Mouse (Mus musculus): ENCODE data around the gene Ramp3. TPM values are rescaled to one million over a fixed set of nuclear protein-coding genes. Genes with fewer than 3 reads are reported as not detected.

The Ramp3 gene
- total and polyA plus RNA-seq, 3 experiments: 6.0 to 7.6 (median 7.6) TPM

DNA sequence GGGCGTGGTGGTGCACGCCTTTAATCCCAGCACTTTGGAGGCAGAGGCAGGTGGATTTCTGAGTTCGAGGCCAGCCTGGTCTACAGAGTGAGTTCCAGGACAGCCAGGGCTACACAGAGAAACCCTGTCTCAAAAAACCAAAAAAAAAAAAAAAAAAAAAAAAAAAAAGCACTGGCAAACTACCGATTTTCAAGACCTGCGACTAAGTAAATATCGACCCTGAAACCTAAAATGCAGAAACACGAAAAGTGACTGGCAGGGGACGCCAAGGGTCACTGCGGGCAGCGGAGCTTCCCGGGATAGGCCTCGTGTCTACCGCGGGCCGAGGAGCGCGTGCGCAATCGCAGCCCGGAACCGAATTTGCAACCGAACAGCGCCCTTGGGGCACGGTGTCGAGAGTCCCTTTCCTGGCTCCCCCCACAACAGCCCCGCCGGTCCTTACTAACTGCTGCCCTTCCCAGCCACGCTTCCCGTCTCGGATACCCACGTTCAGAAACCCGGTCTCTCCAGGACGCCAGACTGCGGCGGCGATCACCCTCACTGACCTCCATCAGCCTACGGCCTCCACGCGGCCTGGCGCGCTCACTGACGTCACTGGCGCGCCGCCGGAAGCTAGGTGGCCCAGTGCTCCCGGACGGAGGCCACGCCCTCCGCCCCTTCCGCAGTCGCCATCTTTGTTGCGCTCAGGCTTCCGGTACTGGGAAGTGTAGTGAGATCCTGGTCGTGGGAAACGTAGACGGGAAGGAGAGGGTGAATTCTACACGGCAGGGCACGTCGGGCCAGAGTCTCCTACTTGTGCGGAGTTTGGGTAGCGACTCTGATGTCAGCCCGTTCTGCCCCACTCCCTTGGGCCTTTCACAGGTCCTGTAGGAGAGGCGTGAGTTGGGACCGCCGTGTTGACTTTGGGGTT, 32.6 kb upstream of the Ramp3 start, which contains the start of gene Tbrg4:
Gene Tbrg4 (minus strand): TSS at position 590 of the 910 bp plus-strand sequence.
- peak; percentile 87 for TF ChIP-seq EP300 (IDR thresholded peaks at IDR 0.05; ENCODE audit: insufficient read depth, low read depth, low read length)
- no peak for TF ChIP-seq CTCF (IDR thresholded peaks at IDR 0.05)
- TF ChIP-seq POLR2A (IDR thresholded peaks at IDR 0.05; ENCODE audit: insufficient read depth, low read depth, low read length): peak; percentile 98
- H3K4me1 ChIP-seq (ENCODE audit: control insufficient read depth, insufficient read depth, low read length): peaks cover 6% of the 10 kb centered on the region
- under 1% methylated on average over 66 of the region's 66 CpGs for WGBS
- peaks cover 5% of the 10 kb centered on the region for H3K36me3 ChIP-seq (ENCODE audit: control insufficient read depth, insufficient read depth, low read length)
- peaks cover 2% of the 10 kb centered on the region; the same call in 1 of the 2 replicates for H3K79me2 ChIP-seq (replicated peaks; ENCODE audit: control insufficient read depth, insufficient read depth, low read length)
- no peaks in the 10 kb centered on the region for H3K27me3 ChIP-seq (ENCODE audit: control insufficient read depth, insufficient read depth, low read length)
- peak within 1 kb of the TSS; percentile 78 for H3K9ac ChIP-seq (ENCODE audit: low read depth, low read length)
- DNase-seq: peak; percentile 94 to 96
- intact Hi-C loops (cut with DNase I): loop anchor here (2.0 to 10.0 kb wide), 3 partner anchors 79 to 261 kb away; partner anchors contain the start of gene Ccm2
- H3K4me3 ChIP-seq: peak within 1 kb of the TSS; percentile 65
- peak within 1 kb of the TSS; percentile 96 for H3K27ac ChIP-seq

DNA sequence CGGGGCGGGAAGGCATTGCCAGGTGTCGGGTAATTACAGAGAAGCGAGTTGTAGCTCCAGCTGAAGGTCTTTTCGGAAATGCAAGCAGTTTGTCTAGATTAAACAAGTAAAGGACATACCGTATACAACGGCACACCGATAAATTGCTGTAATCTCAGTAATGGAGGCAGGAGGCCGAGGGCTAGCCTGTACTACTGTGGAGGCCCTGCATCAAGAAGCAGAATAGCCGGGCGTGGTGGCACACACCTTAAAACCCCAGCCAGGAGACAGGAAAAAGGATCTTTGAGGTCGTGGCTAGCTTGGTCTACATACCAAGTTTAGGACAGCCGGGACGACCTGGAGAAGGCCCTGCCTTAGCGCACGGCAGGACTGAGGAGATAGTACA, 31.9 kb upstream of the Ramp3 start:
- 9% methylated on average over 16 of the region's 16 CpGs for WGBS
- Histone ChIP-seq H3K4me3 (peak overlapping the region; percentile 65), H3K4me1 (ENCODE audit: control insufficient read depth, insufficient read depth, low read length) (peaks cover 6% of the 10 kb centered on the region), H3K79me2 (replicated peaks; ENCODE audit: control insufficient read depth, insufficient read depth, low read length) (peaks cover 2% of the 10 kb centered on the region; the same call in 1 of the 2 replicates), H3K9ac (ENCODE audit: low read depth, low read length) (peak overlapping the region; percentile 77), H3K27ac (peak overlapping the region; percentile 96), H3K36me3 (ENCODE audit: control insufficient read depth, insufficient read depth, low read length) (peaks cover 5% of the 10 kb centered on the region), H3K27me3 (ENCODE audit: control insufficient read depth, insufficient read depth, low read length) (no peaks in the 10 kb centered on the region)
- intact Hi-C loops (cut with DNase I): loop anchor here (2.0 to 10.0 kb wide), 3 partner anchors 80 to 262 kb away; partner anchors contain the start of gene Ccm2
- DNase-seq: no peak
- TF ChIP-seq CTCF (IDR thresholded peaks at IDR 0.05) (no peak), EP300 (IDR thresholded peaks at IDR 0.05; ENCODE audit: insufficient read depth, low read depth, low read length) (no peak), POLR2A (IDR thresholded peaks at IDR 0.05; ENCODE audit: insufficient read depth, low read depth, low read length) (no peak)

DNA sequence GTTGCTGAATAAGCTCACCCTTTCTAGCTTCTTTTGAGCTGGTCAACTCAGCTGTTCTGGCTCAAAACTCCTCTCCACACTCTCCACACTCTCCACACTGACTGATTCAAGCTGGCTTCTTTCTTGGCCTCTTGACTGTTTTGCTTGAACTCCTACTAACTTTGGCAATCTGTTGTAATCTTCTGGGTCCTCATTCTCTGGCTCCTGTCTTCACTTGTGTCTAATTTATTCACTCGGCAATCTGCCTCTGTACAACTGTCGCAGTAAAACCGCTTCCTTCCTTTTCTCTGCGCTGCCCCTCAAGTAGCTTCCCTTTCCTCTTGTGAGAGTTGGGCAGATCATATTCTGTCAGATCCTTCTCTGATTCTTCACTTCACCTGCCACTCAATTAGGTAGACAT, 30.6 kb upstream of the Ramp3 start:
- Histone ChIP-seq H3K9ac (ENCODE audit: low read depth, low read length) (no peak overlapping the region), H3K79me2 (replicated peaks; ENCODE audit: control insufficient read depth, insufficient read depth, low read length) (peaks cover 2% of the 10 kb centered on the region; the same call in 1 of the 2 replicates), H3K27ac (no peak overlapping the region; the same call in 1 of the 2 replicates), H3K4me1 (ENCODE audit: control insufficient read depth, insufficient read depth, low read length) (peaks cover 6% of the 10 kb centered on the region), H3K4me3 (no peak overlapping the region), H3K27me3 (ENCODE audit: control insufficient read depth, insufficient read depth, low read length) (no peaks in the 10 kb centered on the region), H3K36me3 (ENCODE audit: control insufficient read depth, insufficient read depth, low read length) (peaks cover 5% of the 10 kb centered on the region)
- intact Hi-C loops (cut with DNase I): loop anchor here (2.0 to 10.0 kb wide), 4 partner anchors 81 to 263 kb away; partner anchors contain the start of gene Ccm2
- 57% methylated on average over 4 of the region's 4 CpGs for WGBS
- TF ChIP-seq POLR2A (IDR thresholded peaks at IDR 0.05; ENCODE audit: insufficient read depth, low read depth, low read length) (no peak), EP300 (IDR thresholded peaks at IDR 0.05; ENCODE audit: insufficient read depth, low read depth, low read length) (no peak), CTCF (IDR thresholded peaks at IDR 0.05) (no peak)
- DNase-seq: peak in 1 of 2 experiments; percentile 27

DNA sequence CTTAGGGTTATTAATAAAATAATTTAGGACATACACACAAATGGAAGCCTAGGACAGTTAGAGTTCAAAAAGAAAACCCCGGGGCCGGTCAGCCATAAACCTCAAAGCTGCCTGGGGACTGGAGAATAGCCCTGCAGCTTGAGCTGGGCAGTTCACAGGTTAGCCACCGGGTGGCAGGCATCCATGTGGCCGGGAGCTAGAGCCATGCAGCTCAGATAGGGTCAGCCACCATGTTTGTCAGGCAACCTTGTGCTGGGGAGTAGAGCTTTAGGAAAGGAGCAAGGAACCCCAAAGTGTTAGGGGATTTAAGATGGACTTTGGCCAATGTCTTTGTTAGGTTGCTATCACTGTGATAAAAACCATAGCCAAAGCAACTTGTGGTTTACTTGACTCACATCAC, 29.8 kb upstream of the Ramp3 start:
- Histone ChIP-seq H3K4me1 (ENCODE audit: control insufficient read depth, insufficient read depth, low read length) (peaks cover 5% of the 10 kb centered on the region), H3K27me3 (ENCODE audit: control insufficient read depth, insufficient read depth, low read length) (no peaks in the 10 kb centered on the region), H3K36me3 (ENCODE audit: control insufficient read depth, insufficient read depth, low read length) (no peaks in the 10 kb centered on the region), H3K27ac (no peak overlapping the region), H3K9ac (ENCODE audit: low read depth, low read length) (no peak overlapping the region), H3K79me2 (replicated peaks; ENCODE audit: control insufficient read depth, insufficient read depth, low read length) (peaks cover 2% of the 10 kb centered on the region; the same call in 1 of the 2 replicates), H3K4me3 (no peak overlapping the region)
- peak; percentile 34 to 55 for DNase-seq
- 35% methylated on average over 4 of the region's 4 CpGs for WGBS
- TF ChIP-seq CTCF (IDR thresholded peaks at IDR 0.05): peak; percentile 78
- no peak for TF ChIP-seq POLR2A (IDR thresholded peaks at IDR 0.05; ENCODE audit: insufficient read depth, low read depth, low read length)
- intact Hi-C loops (cut with DNase I): loop anchor here (2.0 to 10.0 kb wide), 3 partner anchors 101 to 264 kb away; no protein-coding TSS in a partner anchor

DNA sequence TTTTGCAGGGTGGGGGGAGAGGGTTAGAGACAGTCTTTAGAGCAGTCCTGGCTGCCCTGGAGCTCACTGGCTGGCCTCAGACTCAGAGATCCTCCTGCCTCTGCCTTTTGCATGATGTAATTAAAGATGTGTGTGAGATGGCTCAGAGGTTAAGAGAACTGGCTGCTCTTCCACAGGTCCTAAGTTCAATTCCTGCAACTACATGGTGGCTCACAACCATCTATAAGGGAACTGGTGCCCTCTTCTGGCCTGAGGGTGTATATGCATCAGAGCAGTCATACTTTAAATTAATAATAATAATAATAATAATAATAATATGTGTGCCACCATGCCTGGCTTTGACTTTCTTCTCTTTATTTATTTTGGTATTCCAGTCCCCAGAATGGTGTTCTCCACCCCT, 28.7 kb upstream of the Ramp3 start:
- Histone ChIP-seq H3K27ac (no peak overlapping the region), H3K79me2 (replicated peaks; ENCODE audit: control insufficient read depth, insufficient read depth, low read length) (no peaks in the 10 kb centered on the region), H3K9ac (ENCODE audit: low read depth, low read length) (no peak overlapping the region), H3K27me3 (ENCODE audit: control insufficient read depth, insufficient read depth, low read length) (no peaks in the 10 kb centered on the region), H3K4me1 (ENCODE audit: control insufficient read depth, insufficient read depth, low read length) (peaks cover 3% of the 10 kb centered on the region; the same call in 1 of the 2 replicates), H3K36me3 (ENCODE audit: control insufficient read depth, insufficient read depth, low read length) (no peaks in the 10 kb centered on the region), H3K4me3 (no peak overlapping the region)
- DNase-seq: no peak
- TF ChIP-seq CTCF (IDR thresholded peaks at IDR 0.05) (peak; percentile 77), POLR2A (IDR thresholded peaks at IDR 0.05; ENCODE audit: insufficient read depth, low read depth, low read length) (no peak), EP300 (IDR thresholded peaks at IDR 0.05; ENCODE audit: insufficient read depth, low read depth, low read length) (no peak)
- intact Hi-C loops (cut with DNase I): loop anchor here (2.0 to 10.0 kb wide), 3 partner anchors 102 to 265 kb away; no protein-coding TSS in a partner anchor

Measured in heart, adult 2 months (tissue).